Mouse (Mus musculus) liver, embryonic 18 days (tissue): ENCODE measurements around the gene Epor. TPM values are rescaled to one million over a fixed set of nuclear protein-coding genes. Genes with fewer than 3 reads are reported as not detected.

Experiments
- polyA plus RNA-seq: library from polyadenylated mRNA; depleted of rRNA; stranded (reverse); fragments of >200 nt; gene quantifications from 2 replicates; pipeline ENCODE4 v1.2.3, GENCODE M21; 2012; rRNA removed

Gene Epor
- polyA plus RNA-seq = 51.5 and 56.7 TPM in 2 replicates

DNA sequence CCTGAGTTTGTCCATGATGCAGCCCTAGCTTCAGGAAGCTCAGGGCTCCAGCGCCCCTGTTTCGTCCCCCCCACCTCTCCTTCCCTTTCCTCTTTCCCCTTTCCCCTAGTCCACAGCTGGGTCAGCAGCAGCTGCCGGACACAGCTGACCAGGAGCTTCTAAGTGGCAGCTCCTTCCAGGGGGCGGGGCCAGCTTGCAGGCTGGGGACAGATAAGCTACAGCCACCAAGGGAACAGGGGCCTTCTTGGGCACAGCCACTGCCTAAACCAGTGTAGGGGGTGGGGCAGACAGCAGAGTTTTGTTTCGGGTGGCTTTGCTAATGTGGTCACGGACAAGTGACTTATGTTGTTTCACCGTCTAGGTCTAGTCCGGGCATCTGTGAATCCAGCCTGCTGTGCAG is at the start of gene Epor:
TSS of gene Epor (minus strand) at position 90 of the 400 bp plus-strand sequence.

DNA sequence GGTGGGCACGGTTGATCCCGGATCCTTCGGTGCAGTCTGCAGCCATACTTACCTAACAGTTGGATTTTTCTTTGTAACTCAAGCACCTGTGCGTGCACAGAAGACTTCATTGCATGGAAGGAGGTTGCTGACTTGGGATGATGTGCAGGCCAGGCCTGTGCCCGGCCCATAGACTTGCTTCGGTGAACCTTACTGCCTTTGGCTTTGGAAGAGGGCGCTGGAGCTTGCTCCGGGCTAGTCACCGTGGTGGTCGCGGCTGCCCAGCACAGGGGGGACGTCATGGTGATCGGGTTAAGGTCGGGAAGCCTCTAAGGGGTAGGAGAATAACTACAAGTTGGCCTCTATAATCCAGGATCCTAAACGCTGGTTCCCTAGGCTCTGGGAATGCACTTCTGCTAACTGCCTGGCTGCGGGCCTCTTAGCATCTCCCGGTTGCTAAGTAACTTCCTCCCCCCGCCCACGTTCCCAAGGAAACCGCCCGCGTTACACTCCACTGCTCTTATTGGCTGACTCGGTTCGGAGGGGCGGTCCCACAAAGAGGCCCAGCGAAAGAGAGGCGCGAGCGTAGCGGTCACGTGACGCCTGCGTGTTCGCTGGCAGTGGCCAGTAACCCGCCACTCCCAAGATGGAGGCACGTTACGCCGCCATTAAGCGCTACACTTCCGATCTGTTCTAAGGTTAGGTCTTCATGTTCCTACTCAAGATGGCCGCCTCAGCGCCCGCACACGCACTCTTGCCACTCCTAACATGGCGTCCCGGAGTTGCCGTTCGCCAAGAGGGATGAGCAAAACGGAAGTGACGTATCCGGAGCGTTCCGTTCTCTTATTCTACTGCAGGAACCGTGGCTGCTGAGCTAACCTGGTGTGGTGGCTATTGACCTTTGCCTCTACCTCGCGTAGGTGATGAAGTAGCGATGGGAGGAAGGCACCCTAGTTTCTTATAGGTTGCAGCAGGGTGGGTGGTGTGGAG is 39.2 kb upstream of the Epor start, which contains the start of the genes Ccdc151 and Prkcsh:
TSS of gene Ccdc151 (minus strand) at position 441 of the 969 bp plus-strand sequence.
TSS of gene Prkcsh (plus strand) at position 613 of the 969 bp plus-strand sequence.

DNA sequence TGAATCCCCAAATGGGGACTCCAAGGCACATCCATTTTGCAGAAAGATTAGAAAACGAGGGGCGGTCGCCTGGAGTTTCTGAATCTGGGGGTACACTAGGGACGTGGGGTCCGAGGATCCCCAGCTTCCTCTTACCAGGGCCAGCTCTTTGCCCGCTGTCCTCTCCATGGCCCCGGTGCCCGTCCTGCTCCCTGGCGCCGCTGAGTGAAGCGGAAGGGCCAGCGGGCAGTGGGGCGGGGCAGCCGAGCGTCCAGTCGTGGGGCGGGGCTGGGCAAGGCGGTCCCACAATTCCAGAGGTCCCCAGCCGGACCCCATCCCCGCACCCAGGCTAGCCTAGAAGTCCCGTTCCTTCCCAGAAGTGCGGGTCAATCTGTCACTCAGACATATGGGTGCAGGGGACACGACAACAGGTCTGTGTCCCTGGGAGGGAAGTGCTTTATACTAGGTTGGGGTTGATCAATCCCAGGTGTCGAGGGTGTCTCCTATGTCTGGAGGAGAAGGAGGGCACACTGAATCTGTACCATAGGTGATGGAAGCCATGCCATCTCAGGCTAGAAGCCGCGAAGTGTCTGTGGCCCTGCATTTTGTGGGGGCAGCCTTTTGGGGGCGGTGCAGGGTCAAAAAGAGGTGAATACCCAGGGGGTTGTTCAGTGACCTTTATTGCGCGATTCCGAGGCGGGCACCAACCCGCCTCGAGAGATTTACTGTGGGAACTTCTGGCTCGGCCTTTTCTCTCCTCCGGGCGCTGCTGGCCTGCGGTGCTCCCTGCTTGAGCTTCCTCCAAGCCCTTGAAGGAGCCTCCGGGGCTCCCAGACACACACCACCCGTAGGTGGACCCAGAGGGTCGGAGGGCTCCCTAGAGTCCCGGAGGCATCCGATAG is 26.2 kb upstream of the Epor start, which contains the start of gene Rgl3:
TSS of gene Rgl3 (minus strand) at position 217 of the 881 bp plus-strand sequence.

DNA sequence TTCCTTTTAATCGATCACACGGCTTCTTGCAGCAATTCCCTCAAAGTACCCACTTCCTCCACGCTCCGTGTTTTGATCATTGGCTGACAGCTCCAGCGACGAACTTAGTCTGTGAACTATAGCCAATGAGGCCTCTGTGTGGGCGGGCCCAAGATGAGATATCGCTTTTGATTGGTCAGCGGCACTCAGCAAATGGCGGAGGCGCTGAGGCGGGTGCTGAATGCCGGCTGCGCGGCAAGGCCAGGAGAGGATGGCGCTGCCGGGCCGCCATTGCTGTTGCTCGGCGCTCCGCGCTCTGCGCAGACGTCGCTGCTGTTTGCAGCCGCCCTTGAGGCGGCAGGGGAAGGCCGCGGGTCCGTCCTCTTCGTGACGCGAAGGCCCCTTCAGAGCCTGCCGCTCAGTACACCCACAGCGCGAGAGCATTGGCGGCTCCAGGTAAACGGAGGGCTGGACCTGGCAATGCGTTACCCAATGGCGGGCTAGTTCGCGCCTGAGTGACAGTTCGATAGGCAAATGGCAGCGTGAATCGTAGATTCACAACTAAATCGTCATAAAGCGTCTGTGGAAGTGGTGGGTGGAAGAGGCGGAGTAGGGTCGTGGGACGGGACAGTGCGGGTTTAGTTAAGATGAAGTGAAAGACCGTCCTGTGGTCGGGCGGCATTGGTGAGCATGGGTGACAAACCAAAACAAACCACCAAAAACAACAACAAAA is 7.6 kb downstream of the Epor start, which contains the start of gene Swsap1:
TSS of gene Swsap1 (plus strand) at position 186 of the 712 bp plus-strand sequence.

DNA sequence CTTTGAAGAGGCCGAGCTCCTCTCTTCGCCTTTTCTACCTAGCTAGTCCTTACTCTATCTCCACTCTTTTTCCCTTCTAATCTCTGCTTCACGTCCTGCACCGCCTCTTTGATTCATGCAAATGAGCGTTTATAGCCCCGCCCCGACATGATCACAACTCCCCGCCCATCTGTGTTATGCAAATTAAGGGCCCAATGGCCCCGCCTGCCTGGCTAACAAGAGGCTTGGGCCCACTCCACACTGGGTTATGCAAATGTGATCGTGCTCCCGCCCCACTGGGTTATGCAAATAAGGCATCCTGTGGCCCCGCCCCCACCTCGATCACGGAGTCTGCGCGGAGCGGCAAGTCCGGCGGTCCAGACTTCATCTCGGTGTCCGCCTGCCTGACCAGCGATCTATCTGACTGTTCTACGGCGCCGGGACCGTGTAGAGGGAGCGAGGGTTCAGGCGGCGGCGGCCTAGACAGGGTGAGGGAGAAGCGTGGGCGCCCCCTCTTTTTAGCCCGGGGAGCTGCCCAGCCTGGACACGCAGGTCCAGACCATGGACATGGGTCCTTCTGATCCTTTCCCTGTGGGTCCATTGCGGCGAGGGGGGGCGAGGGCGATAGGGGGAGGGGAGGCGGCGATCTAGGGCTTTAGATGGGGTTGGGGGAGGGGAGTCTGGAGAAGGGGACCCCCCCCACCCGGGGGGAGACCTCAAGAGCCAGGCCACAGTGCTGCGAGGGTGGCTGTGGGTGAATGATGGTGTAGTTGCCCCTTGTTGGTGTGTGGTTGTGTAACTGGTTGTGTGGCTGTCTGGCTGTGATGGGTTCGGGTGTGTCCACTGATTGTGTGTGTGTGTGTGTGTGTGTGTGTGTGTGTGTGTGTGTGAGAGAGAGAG is 26.4 kb downstream of the Epor start, which contains the start of gene Plppr2:
TSS of gene Plppr2 (plus strand) at position 342 of the 879 bp plus-strand sequence.

DNA sequence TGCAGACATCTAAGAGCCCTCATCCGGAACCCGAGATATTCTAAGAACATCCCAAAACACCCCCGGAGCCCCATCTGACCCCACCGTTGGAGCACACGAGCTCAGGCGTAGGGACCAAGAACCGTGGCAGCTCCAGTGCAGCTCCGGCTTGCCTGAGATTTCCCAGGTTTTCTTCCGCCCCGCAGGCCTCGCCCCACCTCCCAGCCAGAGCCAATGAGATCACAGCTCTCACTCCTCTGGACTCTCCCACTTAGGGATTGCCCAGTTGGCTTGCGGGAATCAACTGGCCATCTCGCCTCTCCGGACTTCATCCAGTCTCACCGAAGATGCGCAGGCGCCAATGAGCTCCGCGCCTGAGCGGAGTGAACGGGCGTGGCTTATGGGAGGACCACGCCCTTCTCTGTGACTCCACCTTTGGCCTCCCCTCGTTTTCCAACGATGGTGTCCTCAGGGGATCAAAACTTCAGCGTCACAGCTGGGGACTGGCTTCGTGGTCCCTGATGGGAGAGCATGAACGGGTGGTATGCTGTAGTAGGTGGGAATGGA is 36.0 kb downstream of the Epor start, which contains the start of the genes Ccdc159 and Tmem205:
TSS of gene Ccdc159 (plus strand) at position 264 of the 546 bp plus-strand sequence.
TSS of gene Tmem205 (minus strand) at position 349 of the 546 bp plus-strand sequence.

DNA sequence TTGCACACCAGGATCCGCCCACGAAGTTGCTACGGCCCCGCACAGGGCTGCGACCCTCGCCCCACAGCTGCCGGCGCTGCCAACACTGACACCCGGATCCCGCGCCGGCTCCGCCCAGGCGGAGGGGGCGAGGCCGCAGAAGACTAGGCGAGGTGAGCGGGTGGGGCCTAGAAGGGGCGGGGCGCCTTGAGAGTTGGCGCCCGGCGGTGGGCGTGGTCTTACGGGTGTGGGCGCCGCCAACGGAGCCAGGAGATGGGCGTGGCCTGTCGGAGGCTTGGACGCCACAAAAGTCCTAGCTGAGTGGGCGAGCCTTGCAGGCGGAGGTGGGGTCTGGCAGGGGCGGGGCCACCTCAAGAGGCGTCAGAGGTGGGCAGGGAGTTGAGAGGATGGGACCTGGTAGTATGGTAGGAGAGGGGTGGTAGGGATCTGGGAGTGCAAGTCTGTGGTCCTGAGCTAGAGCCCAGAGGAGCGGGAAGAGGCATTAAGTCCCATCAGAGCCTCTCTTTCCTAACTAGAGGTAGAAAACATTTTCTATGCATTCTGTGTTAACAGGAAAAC is 45.2 kb downstream of the Epor start, which contains the start of gene Rab3d:
TSS of gene Rab3d (minus strand) at position 158 of the 558 bp plus-strand sequence.

Other genes with a start within 250 kb of the Epor start
- gene Ldlr, start 240.0 kb downstream of the Epor start, polyA plus RNA-seq = 23.3 and 25.4 TPM in 2 replicates
- gene Spc24, start 203.2 kb downstream of the Epor start, polyA plus RNA-seq = 25.7 and 26.4 TPM in 2 replicates
- 8.2 and 9.7 TPM in 2 replicates for gene Kank2, start 164.8 kb downstream of the Epor start, polyA plus RNA-seq
- 176 and 212 TPM in 2 replicates for gene Angptl8, start 128.0 kb downstream of the Epor start, polyA plus RNA-seq
- gene Dock6, start 110.9 kb downstream of the Epor start, polyA plus RNA-seq = 25.2 and 25.3 TPM in 2 replicates
- gene Rab3d, start 45.3 kb downstream of the Epor start, polyA plus RNA-seq = 18.4 and 22.1 TPM in 2 replicates
- 4.7 and 5.0 TPM in 2 replicates for gene Ccdc159, start 36.0 kb downstream of the Epor start, polyA plus RNA-seq
- 183 and 222 TPM in 2 replicates for gene Tmem205, start 36.0 kb downstream of the Epor start, polyA plus RNA-seq
- 8.6 and 10.1 TPM in 2 replicates for gene Plppr2, start 26.5 kb downstream of the Epor start, polyA plus RNA-seq
- gene Swsap1, start 7.8 kb downstream of the Epor start, polyA plus RNA-seq = 1.4 and 1.6 TPM in 2 replicates
- gene Rgl3, start 25.9 kb upstream of the Epor start, polyA plus RNA-seq = 0.31 and 0.53 TPM in 2 replicates
- gene Ccdc151, start 39.1 kb upstream of the Epor start, polyA plus RNA-seq = 0.02 TPM in 2 replicates
- gene Prkcsh, start 39.3 kb upstream of the Epor start, polyA plus RNA-seq = 61.1 and 69.2 TPM in 2 replicates
- gene Elavl3, start 88.5 kb upstream of the Epor start, polyA plus RNA-seq = under 0.01 and 0.01 TPM in 2 replicates
- gene Gm49318, start 107.8 kb upstream of the Epor start, polyA plus RNA-seq = not detected in 2 replicates
- gene Zfp653, start 107.9 kb upstream of the Epor start, polyA plus RNA-seq = 9.9 and 13.0 TPM in 2 replicates
- gene Ecsit, start 121.9 kb upstream of the Epor start, polyA plus RNA-seq = 14.9 and 15.9 TPM in 2 replicates
- 0.42 and 0.54 TPM in 2 replicates for gene Cnn1, start 135.7 kb upstream of the Epor start, polyA plus RNA-seq
- 51.8 and 57.2 TPM in 2 replicates for gene Elof1, start 153.7 kb upstream of the Epor start, polyA plus RNA-seq
- 142 and 178 TPM in 2 replicates for gene Acp5, start 172.2 kb upstream of the Epor start, polyA plus RNA-seq
- gene Pigyl, start 193.3 kb upstream of the Epor start, polyA plus RNA-seq = 27.8 and 33.3 TPM in 2 replicates
- gene Zfp872, start 224.6 kb upstream of the Epor start, polyA plus RNA-seq = 0.02 and 0.04 TPM in 2 replicates